Mouse (Mus musculus) heart, postnatal 0 days (tissue): Measurements from ENCODE around the gene Kdm7a. TPM values are rescaled to one million over a fixed set of nuclear protein-coding genes. Genes with fewer than 3 reads are reported as not detected.

Experiments used
- ATAC-seq: fragments of 200-750 bp; cut with Nextera tagmentation; 2 replicates; pipeline ENCODE4 v1.8.0; 2017; ENCODE audit warnings: low read depth, moderate number of reproducible peaks, moderate library complexity; ENCODE audit not compliant: insufficient read depth
- DNase-seq: peaks from one replicate; pipeline ENCODE4 v3.0.0-alpha.2; 2016; ENCODE audit warnings: low spot score
- H3K27ac ChIP-seq: fragments of 300-500 bp; sonication (generic); 2 replicates; pipeline ENCODE4 v1.5.1; 2014; ENCODE audit warnings: low read depth, mild to moderate bottlenecking
- H3K27me3 ChIP-seq: fragments of 300-500 bp; sonication (generic); 2 replicates; pipeline ENCODE4 v1.6.1; 2014; ENCODE audit warnings: low read length, mixed read lengths; ENCODE audit not compliant: control insufficient read depth, insufficient read depth
- H3K36me3 ChIP-seq: fragments of 300-500 bp; sonication (generic); replicated peaks from 2 replicates; pipeline ENCODE4 v1.6.1; 2014; ENCODE audit warnings: low read length, mixed read lengths; ENCODE audit not compliant: control insufficient read depth, insufficient read depth
- H3K4me1 ChIP-seq: fragments of 300-500 bp; sonication (generic); 2 replicates; pipeline ENCODE4 v1.6.1; 2014; ENCODE audit warnings: antibody characterized with exemption; ENCODE audit not compliant: control insufficient read depth, insufficient read depth
- H3K4me2 ChIP-seq: fragments of 300-500 bp; sonication (generic); 2 replicates; pipeline ENCODE4 v1.6.1; 2014; ENCODE audit warnings: low read depth, mild to moderate bottlenecking, low read length, moderate library complexity
- H3K4me3 ChIP-seq: fragments of 300-500 bp; sonication (generic); 2 replicates; pipeline ENCODE4 v1.5.1; 2014; ENCODE audit warnings: low read depth, low read length
- H3K9ac ChIP-seq: fragments of 300-500 bp; sonication (generic); replicated peaks from 2 replicates; pipeline ENCODE4 v1.6.1; 2014; ENCODE audit warnings: low read depth, low read length, mixed read lengths
- H3K9me3 ChIP-seq: fragments of 300-500 bp; sonication (generic); replicated peaks from 2 replicates; pipeline ENCODE4 v1.6.1; 2016; ENCODE audit warnings: low read length; ENCODE audit not compliant: control insufficient read depth
- EP300 ChIP-seq: IDR thresholded peaks from 2 replicates; pipeline ENCODE4 v1.6.1; 2016; ENCODE audit warnings: antibody characterized with exemption, low read depth
- WGBS: fragments of 180-500 bp; shearing (Covaris S2); extraction: QIAGEN DNeasy Blood & Tissue Kit; methylation state at CpG from one replicate; pipeline ENCODE4 v1.1.7; 2014; 5-methylcytosine and 5-hydroxymethylcytosine counted together
- polyA plus RNA-seq: library from polyadenylated mRNA; unstranded; fragments of >200 nt; fragmentation: Nextera tagmentation; extraction: Ambion mirVana; gene quantifications from 2 replicates; pipeline ENCODE4 v1.2.1, GENCODE M21; 2015
- total RNA-seq: library from RNA; depleted of rRNA; stranded (reverse); fragments of >200 nt; gene quantifications from 2 replicates; pipeline ENCODE4 v1.2.3, GENCODE M21; 2014; ENCODE audit warnings: low replicate concordance; rRNA removed

Kdm7a gene
- total and polyA plus RNA-seq, 2 experiments from 2014 or later, result 4.0 to 10.1 TPM

- Histone ChIP-seq H3K27ac (no peak overlapping the region), H3K4me1 (no peaks in the 10 kb centered on the region), H3K4me3 (no peak overlapping the region), H3K27me3 (no peaks in the 10 kb centered on the region), H3K4me2 (no peak overlapping the region), H3K9me3 (no peaks in the 10 kb centered on the region), H3K9ac (no peak overlapping the region), H3K36me3 (peaks cover 44% of the 10 kb centered on the region)
- TF ChIP-seq EP300, result no peak
- DNase-seq (no peak), ATAC-seq (no peak)
- WGBS, result 82% methylated on average over 4 of the region's 4 CpGs
These were observed 102.0 kb downstream of the Kdm7a start for GRCm38 (mm10) chr6:39104631-39105030.

Other genes starting within 250 kb of the Kdm7a start
- 33.8 and 48.5 TPM in 2 replicates for gene Parp12, start 88.4 kb downstream of the Kdm7a start, total RNA-seq
- 8.0 and 10.0 TPM in 2 replicates for gene Parp12, start 88.4 kb downstream of the Kdm7a start, polyA plus RNA-seq
- gene Slc37a3, start 170.9 kb upstream of the Kdm7a start, total RNA-seq, result 9.0 and 12.6 TPM in 2 replicates
- gene Slc37a3, start 170.9 kb upstream of the Kdm7a start, polyA plus RNA-seq, result 19.9 TPM in 2 replicates
- gene Rab19, start 174.4 kb upstream of the Kdm7a start, total RNA-seq, result 0.43 TPM in 1 of 2 replicates, not detected in the other
- 0.30 and 0.40 TPM in 2 replicates for gene Rab19, start 174.4 kb upstream of the Kdm7a start, polyA plus RNA-seq
- 51.7 and 61.1 TPM in 2 replicates for gene Mkrn1, start 213.7 kb upstream of the Kdm7a start, total RNA-seq
- gene Mkrn1, start 213.7 kb upstream of the Kdm7a start, polyA plus RNA-seq, result 52.1 and 57.5 TPM in 2 replicates